Mouse (Mus musculus) limb, embryonic 13.5 days (tissue): ENCODE measurements at regions not wholly inside any gene's neighbourhood (a gene's known extent, or its start where the extent isn't known, plus 50 kb on each side); places are given as distances from the start of the nearest gene placed in this dataset.

ENCODE experiments used
- ATAC-seq: fragments of 200-750 bp; cut with Nextera tagmentation; 2 replicates; pipeline ENCODE4 v1.8.0; 2017; ENCODE audit warnings: low read depth, moderate number of reproducible peaks, moderate TSS enrichment; ENCODE audit not compliant: low FRiP score
- H3K27ac ChIP-seq: fragments of 300-500 bp; sonication (generic); 2 replicates; pipeline ENCODE4 v1.5.1; 2015; ENCODE audit warnings: inconsistent platforms, mild to moderate bottlenecking, moderate library complexity
- H3K27me3 ChIP-seq: fragments of 300-500 bp; sonication (generic); 2 replicates; pipeline ENCODE4 v1.6.1; 2015; ENCODE audit warnings: mild to moderate bottlenecking, inconsistent platforms
- H3K36me3 ChIP-seq: fragments of 300-500 bp; sonication (generic); 2 replicates; pipeline ENCODE4 v1.6.1; 2015; ENCODE audit warnings: inconsistent platforms, mild to moderate bottlenecking, moderate library complexity
- H3K4me1 ChIP-seq: fragments of 300-500 bp; sonication (generic); 2 replicates; pipeline ENCODE4 v1.6.1; 2015; ENCODE audit warnings: inconsistent platforms
- H3K4me2 ChIP-seq: fragments of 300-500 bp; sonication (generic); replicated peaks from 2 replicates; pipeline ENCODE4 v1.6.1; 2015; ENCODE audit warnings: inconsistent platforms, mild to moderate bottlenecking, moderate library complexity
- H3K4me3 ChIP-seq: fragments of 300-500 bp; sonication (generic); 2 replicates; pipeline ENCODE4 v1.5.1; 2015; ENCODE audit warnings: moderate library complexity, mild to moderate bottlenecking, inconsistent platforms
- H3K9ac ChIP-seq: fragments of 300-500 bp; sonication (generic); 2 replicates; pipeline ENCODE4 v1.6.1; 2015; ENCODE audit warnings: mild to moderate bottlenecking, inconsistent platforms
- H3K9me3 ChIP-seq: fragments of 300-500 bp; sonication (generic); 2 replicates; pipeline ENCODE4 v1.6.1; 2016; ENCODE audit warnings: inconsistent platforms
- WGBS: fragments of 180-500 bp; shearing (Covaris S2); methylation state at CpG from one replicate; pipeline ENCODE4 v1.1.7; 2015; 5-methylcytosine and 5-hydroxymethylcytosine counted together

- ATAC-seq, result no peak
- Histone ChIP-seq H3K9ac (no peak overlapping the region), H3K4me1 (no peaks in the 10 kb centered on the region), H3K27ac (no peak overlapping the region), H3K36me3 (no peaks in the 10 kb centered on the region), H3K4me3 (no peak overlapping the region), H3K4me2 (no peak overlapping the region), H3K27me3 (no peaks in the 10 kb centered on the region), H3K9me3 (no peaks in the 10 kb centered on the region)
- 75% methylated on average over 4 of the region's 4 CpGs for WGBS
Measured at GRCm38 (mm10) chr9:52255692-52256091, 87.3 kb upstream of the Zc3h12c start.

GRCm38 (mm10) chr9:52254475-52254874, 86.1 kb upstream of the Zc3h12c start:
- Histone ChIP-seq H3K4me3 (no peak overlapping the region), H3K4me2 (no peak overlapping the region), H3K9ac (no peak overlapping the region), H3K4me1 (0 out of 2 replicates have a peak, but pooled peaks cover 3% of the 10 kb centered on the region), H3K36me3 (no peaks in the 10 kb centered on the region), H3K27ac (no peak overlapping the region), H3K27me3 (no peaks in the 10 kb centered on the region), H3K9me3 (no peaks in the 10 kb centered on the region)
- ATAC-seq, result no peak
- WGBS, result 87% methylated on average over 6 of the region's 6 CpGs

- no peaks in the 10 kb centered on the region for H3K27me3 ChIP-seq
- H3K9ac ChIP-seq, result no peak overlapping the region
- ATAC-seq, result no peak
- H3K9me3 ChIP-seq, result no peaks in the 10 kb centered on the region
- H3K27ac ChIP-seq, result no peak overlapping the region
- H3K4me3 ChIP-seq, result no peak overlapping the region
- H3K4me1 ChIP-seq, result 0 out of 2 replicates have a peak, but pooled peaks cover 7% of the 10 kb centered on the region
- no peak overlapping the region for H3K4me2 ChIP-seq
- 86% methylated on average over 5 of the region's 5 CpGs for WGBS
- H3K36me3 ChIP-seq, result no peaks in the 10 kb centered on the region
Measured at GRCm38 (mm10) chr9:52251455-52251854, 83.1 kb upstream of the Zc3h12c start.

- Histone ChIP-seq H3K27ac (no peak overlapping the region), H3K9me3 (no peaks in the 10 kb centered on the region), H3K4me1 (0 out of 2 replicates have a peak, but pooled peaks cover 7% of the 10 kb centered on the region), H3K27me3 (no peaks in the 10 kb centered on the region), H3K36me3 (no peaks in the 10 kb centered on the region), H3K9ac (no peak overlapping the region), H3K4me3 (no peak overlapping the region), H3K4me2 (no peak overlapping the region)
- no peak for ATAC-seq
- 80% methylated on average over 1 of the region's 1 CpGs for WGBS
Measured at GRCm38 (mm10) chr9:52246712-52247111, 78.3 kb upstream of the Zc3h12c start.

- Histone ChIP-seq H3K9me3 (no peaks in the 10 kb centered on the region), H3K27ac (no peak overlapping the region), H3K9ac (no peak overlapping the region), H3K4me1 (0 out of 2 replicates have a peak, but pooled peaks cover under 1% of the 10 kb centered on the region), H3K27me3 (no peaks in the 10 kb centered on the region), H3K4me3 (no peak overlapping the region), H3K4me2 (no peak overlapping the region), H3K36me3 (no peaks in the 10 kb centered on the region)
- 70% methylated on average over 12 of the region's 12 CpGs for WGBS
- ATAC-seq, result no peak
Measured at GRCm38 (mm10) chr9:52244081-52244480, 75.7 kb upstream of the Zc3h12c start.

- ATAC-seq, result no peak
- Histone ChIP-seq H3K4me2 (no peak overlapping the region), H3K9me3 (no peaks in the 10 kb centered on the region), H3K36me3 (no peaks in the 10 kb centered on the region), H3K9ac (no peak overlapping the region), H3K4me1 (no peaks in the 10 kb centered on the region), H3K27ac (no peak overlapping the region), H3K4me3 (no peak overlapping the region), H3K27me3 (no peaks in the 10 kb centered on the region)
- WGBS, result 88% methylated on average over 2 of the region's 2 CpGs
Measured at GRCm38 (mm10) chr9:52243032-52243431, 74.7 kb upstream of the Zc3h12c start.

- H3K9me3 ChIP-seq, result no peaks in the 10 kb centered on the region
- H3K4me2 ChIP-seq, result no peak overlapping the region
- H3K4me3 ChIP-seq, result no peak overlapping the region
- no peaks in the 10 kb centered on the region for H3K36me3 ChIP-seq
- H3K9ac ChIP-seq, result no peak overlapping the region
- H3K27me3 ChIP-seq, result no peaks in the 10 kb centered on the region
- no peak for ATAC-seq
- H3K27ac ChIP-seq, result no peak overlapping the region
- 60% methylated on average over 4 of the region's 4 CpGs for WGBS
- H3K4me1 ChIP-seq, result no peaks in the 10 kb centered on the region
Measured at GRCm38 (mm10) chr9:52241577-52241976, 73.2 kb upstream of the Zc3h12c start.

- Histone ChIP-seq H3K4me3 (no peak overlapping the region), H3K27ac (no peak overlapping the region), H3K4me1 (no peaks in the 10 kb centered on the region), H3K9me3 (no peaks in the 10 kb centered on the region), H3K36me3 (no peaks in the 10 kb centered on the region), H3K9ac (no peak overlapping the region), H3K27me3 (no peaks in the 10 kb centered on the region), H3K4me2 (no peak overlapping the region)
- no peak for ATAC-seq
- WGBS, result 69% methylated on average over 12 of the region's 12 CpGs
Measured at GRCm38 (mm10) chr9:52240585-52241320, 72.4 kb upstream of the Zc3h12c start.

- no peaks in the 10 kb centered on the region for H3K9me3 ChIP-seq
- no peak for ATAC-seq
- no peaks in the 10 kb centered on the region for H3K4me1 ChIP-seq
- no peak overlapping the region for H3K27ac ChIP-seq
- WGBS, result 57% methylated on average over 9 of the region's 9 CpGs
- H3K9ac ChIP-seq, result no peak overlapping the region
- no peaks in the 10 kb centered on the region for H3K36me3 ChIP-seq
- no peak overlapping the region for H3K4me2 ChIP-seq
- H3K4me3 ChIP-seq, result no peak overlapping the region
- H3K27me3 ChIP-seq, result no peaks in the 10 kb centered on the region
Measured at GRCm38 (mm10) chr9:52234775-52235174, 66.4 kb upstream of the Zc3h12c start.

- no peaks in the 10 kb centered on the region for H3K27me3 ChIP-seq
- no peak overlapping the region for H3K4me2 ChIP-seq
- no peaks in the 10 kb centered on the region for H3K9me3 ChIP-seq
- H3K9ac ChIP-seq, result no peak overlapping the region
- no peaks in the 10 kb centered on the region for H3K36me3 ChIP-seq
- ATAC-seq, result no peak
- no peaks in the 10 kb centered on the region for H3K4me1 ChIP-seq
- H3K4me3 ChIP-seq, result no peak overlapping the region
- WGBS, result 86% methylated on average over 9 of the region's 9 CpGs
- H3K27ac ChIP-seq, result no peak overlapping the region
Measured at GRCm38 (mm10) chr9:52229589-52229988, 61.2 kb upstream of the Zc3h12c start.

- H3K36me3 ChIP-seq, result no peaks in the 10 kb centered on the region
- no peak for ATAC-seq
- no peak overlapping the region for H3K27ac ChIP-seq
- H3K9ac ChIP-seq, result no peak overlapping the region
- no peak overlapping the region for H3K4me3 ChIP-seq
- H3K9me3 ChIP-seq, result no peaks in the 10 kb centered on the region
- WGBS, result 53% methylated on average over 3 of the region's 3 CpGs
- no peaks in the 10 kb centered on the region for H3K4me1 ChIP-seq
- H3K27me3 ChIP-seq, result no peaks in the 10 kb centered on the region
- no peak overlapping the region for H3K4me2 ChIP-seq
Measured at GRCm38 (mm10) chr9:52225646-52226045, 57.3 kb upstream of the Zc3h12c start.

GRCm38 (mm10) chr9:52223509-52224113, 55.2 kb upstream of the Zc3h12c start:
- ATAC-seq, result no peak
- H3K36me3 ChIP-seq, result no peaks in the 10 kb centered on the region
- no peak overlapping the region for H3K9ac ChIP-seq
- H3K4me2 ChIP-seq, result no peak overlapping the region
- no peak overlapping the region for H3K27ac ChIP-seq
- no peaks in the 10 kb centered on the region for H3K4me1 ChIP-seq
- no peaks in the 10 kb centered on the region for H3K9me3 ChIP-seq
- H3K27me3 ChIP-seq, result no peaks in the 10 kb centered on the region
- H3K4me3 ChIP-seq, result no peak overlapping the region
- WGBS, result 57% methylated on average over 7 of the region's 7 CpGs
